Mouse (Mus musculus) activated CD4-positive, CD25-positive, alpha-beta regulatory T cell, adult 4 months (primary cell): Measurements from ENCODE around the gene Kpna6. TPM values are rescaled to one million over a fixed set of nuclear protein-coding genes. Genes with fewer than 3 reads are reported as not detected.

ENCODE experiments used
- ATAC-seq: one replicate; pipeline ENCODE4 v1.8.0; 2017
- polyA plus RNA-seq, 2 experiments: library from polyadenylated mRNA; unstranded; fragments of 100-300 nt; shearing (Covaris generic); gene quantifications; one replicate each; pipeline ENCODE4 v1.2.1; 2017

The Kpna6 gene
- polyA plus RNA-seq, 2 experiments from 2014 or later = 7.4 to 11.2 TPM

- ATAC-seq = no peak
Measured at GRCm38 (mm10) chr4:129616631-129617030, 55.9 kb downstream of the Kpna6 start.

- ATAC-seq = no peak
Measured at GRCm38 (mm10) chr4:129615801-129616290, 56.7 kb downstream of the Kpna6 start.

- no peak for ATAC-seq
Measured at GRCm38 (mm10) chr4:129614093-129614492, 58.5 kb downstream of the Kpna6 start, which contains the start of gene Dcdc2b. TSS of gene Dcdc2b (minus strand) at chr4:129614257.

GRCm38 (mm10) chr4:129610472-129610871, 62.1 kb downstream of the Kpna6 start:
- no peak for ATAC-seq

GRCm38 (mm10) chr4:129610026-129610425, 62.5 kb downstream of the Kpna6 start:
- peak; percentile 56 for ATAC-seq

- ATAC-seq = no peak
Measured at GRCm38 (mm10) chr4:129609139-129609631, 63.4 kb downstream of the Kpna6 start.

- peak; percentile 84 for ATAC-seq
Measured at GRCm38 (mm10) chr4:129608426-129609025, 64.0 kb downstream of the Kpna6 start.

- ATAC-seq = peak; percentile 96
Measured at GRCm38 (mm10) chr4:129600233-129601158, 72.1 kb downstream of the Kpna6 start, which contains the start of the genes Eif3i and Tmem234. TSS of gene Eif3i (minus strand) at chr4:129600648. TSS of gene Tmem234 (plus strand) at chr4:129600668.

Other genes starting within 250 kb of the Kpna6 start
- gene Zbtb8b, start 231.9 kb downstream of the Kpna6 start, polyA plus RNA-seq = not detected
- 10 to 100 TPM; 22.7 to 24.8 TPM for gene Bsdc1, start 211.2 kb downstream of the Kpna6 start, polyA plus RNA-seq
- gene Tssk3, start 181.7 kb downstream of the Kpna6 start, polyA plus RNA-seq = not detected
- gene Fam229a, start 181.6 kb downstream of the Kpna6 start, polyA plus RNA-seq = not detected
- 1 to 10 TPM; 3.6 to 3.8 TPM for gene Marcksl1, start 159.2 kb downstream of the Kpna6 start, polyA plus RNA-seq
- 100 to 1,000 TPM; 225 to 283 TPM for gene Hdac1, start 130.1 kb downstream of the Kpna6 start, polyA plus RNA-seq
- 1,000 to 10,000 TPM; 1,301 to 1,674 TPM for gene Lck, start 99.1 kb downstream of the Kpna6 start, polyA plus RNA-seq
- gene Fam167b, start 94.2 kb downstream of the Kpna6 start, polyA plus RNA-seq = 1 to 10 TPM; 1.3 to 1.6 TPM
- 100 to 1,000 TPM; 377 to 435 TPM for gene Eif3i, start 72.1 kb downstream of the Kpna6 start, polyA plus RNA-seq
- 100 to 1,000 TPM; 296 to 341 TPM for gene Tmem234, start 72.1 kb downstream of the Kpna6 start, polyA plus RNA-seq
- 1 to 10 TPM; 2.9 to 3.3 TPM for gene Dcdc2b, start 58.5 kb downstream of the Kpna6 start, polyA plus RNA-seq
- gene Iqcc, start 53.7 kb downstream of the Kpna6 start, polyA plus RNA-seq = 10 to 100 TPM; 48.2 to 51.8 TPM
- 10 to 100 TPM; 36.2 to 40.4 TPM for gene Ccdc28b, start 48.8 kb downstream of the Kpna6 start, polyA plus RNA-seq
- gene Txlna, start 31.7 kb downstream of the Kpna6 start, polyA plus RNA-seq = 10 to 100 TPM; 21.0 to 33.3 TPM
- gene Tmem39b, start 24.1 kb upstream of the Kpna6 start, polyA plus RNA-seq = 10 to 100 TPM in 1 of 2 experiments, 1 to 10 TPM in 1; 7.6 to 15.6 TPM
- 10 to 100 TPM; 34.4 to 34.7 TPM for gene Khdrbs1, start 69.5 kb upstream of the Kpna6 start, polyA plus RNA-seq
- 1,000 to 10,000 TPM; 1,863 to 2,031 TPM for gene Ptp4a2, start 138.5 kb upstream of the Kpna6 start, polyA plus RNA-seq